Mouse (Mus musculus) C2C12 (cell line): ENCODE data around the gene 4930519P11Rik.

Experiments
- CTCF ChIP-seq: IDR thresholded peaks from one replicate; pipeline ENCODE4 v1.5.1; 2011; ENCODE audit not compliant: control insufficient read depth, insufficient read depth, insufficient read length
- FOSL1 ChIP-seq: IDR thresholded peaks from one replicate; pipeline ENCODE4 v1.8.0; 2011; ENCODE audit warnings: mild to moderate bottlenecking, low read length; ENCODE audit not compliant: poor library complexity, insufficient read depth, severe bottlenecking
- MAX ChIP-seq: IDR thresholded peaks from one replicate; pipeline ENCODE4 v1.6.1; 2011; ENCODE audit warnings: mild to moderate bottlenecking, control low read depth
- USF1 ChIP-seq: IDR thresholded peaks from one replicate; pipeline ENCODE4 v1.6.1; 2011; ENCODE audit warnings: low read depth, mild to moderate bottlenecking, control low read depth, moderate library complexity

DNA sequence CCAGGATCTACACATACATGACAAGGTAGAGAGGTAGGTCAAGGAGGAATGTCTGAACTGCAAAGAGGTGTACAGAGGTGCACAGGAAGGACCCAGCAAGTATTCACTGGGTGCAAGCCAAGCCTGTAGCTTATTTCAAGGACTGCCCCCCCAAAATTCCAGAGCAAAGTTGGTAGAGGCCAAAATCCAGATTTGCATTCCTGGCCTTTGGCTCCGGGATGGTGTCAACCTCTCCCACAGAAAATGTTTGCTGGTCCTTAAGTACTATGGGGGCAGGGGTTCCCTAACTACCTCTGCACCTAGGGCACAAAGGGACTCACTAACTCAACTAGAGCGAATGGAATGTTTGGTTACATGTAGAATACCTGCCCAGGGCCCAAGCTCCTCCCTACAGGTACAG lies 45.5 kb downstream of the 4930519P11Rik start:
- TF ChIP-seq CTCF (no peak), MAX (no peak), USF1 (no peak), FOSL1 (no peak)
